Mouse (Mus musculus): ENCODE data around the gene Btbd18. TPM values are rescaled to one million over a fixed set of nuclear protein-coding genes. Genes with fewer than 3 reads are reported as not detected.

Gene Btbd18
- polyA plus RNA-seq, 1 experiment: 0.05 TPM

- Histone ChIP-seq H3K4me1 (ENCODE audit: control insufficient read depth, insufficient read depth, low read length) (peaks cover 43% of the 10 kb centered on the region), H3K4me3 (replicated peaks; ENCODE audit: extremely low read depth, low read depth, low read length) (no peak overlapping the region)
- WGBS: 34% methylated on average over 3 of the region's 3 CpGs
- no peak for DNase-seq
- TF ChIP-seq POLR2A (IDR thresholded peaks at IDR 0.05; ENCODE audit: borderline replicate concordance, extremely low read depth, low read depth, low read length): no peak
- TF ChIP-seq CTCF (IDR thresholded peaks at IDR 0.05; ENCODE audit: insufficient read depth, low read length): no peak
These were observed 31.8 kb upstream of the Btbd18 start for GRCm38 (mm10) chr2:84627036-84627435.

- no peak for DNase-seq
- 74% methylated on average over 1 of the region's 1 CpGs for WGBS
- Histone ChIP-seq H3K4me3 (replicated peaks; ENCODE audit: extremely low read depth, low read depth, low read length) (no peak overlapping the region), H3K4me1 (ENCODE audit: control insufficient read depth, insufficient read depth, low read length) (peaks cover 52% of the 10 kb centered on the region)
- TF ChIP-seq POLR2A (IDR thresholded peaks at IDR 0.05; ENCODE audit: borderline replicate concordance, extremely low read depth, low read depth, low read length) (no peak), CTCF (IDR thresholded peaks at IDR 0.05; ENCODE audit: insufficient read depth, low read length) (no peak)
These were observed 26.9 kb upstream of the Btbd18 start for GRCm38 (mm10) chr2:84632001-84632400.

- peak; percentile 59 for DNase-seq
- no peak for TF ChIP-seq CTCF (IDR thresholded peaks at IDR 0.05; ENCODE audit: insufficient read depth, low read length)
- TF ChIP-seq POLR2A (IDR thresholded peaks at IDR 0.05; ENCODE audit: borderline replicate concordance, extremely low read depth, low read depth, low read length): no peak
- WGBS: 3% methylated on average over 3 of the region's 3 CpGs
- Histone ChIP-seq H3K4me1 (ENCODE audit: control insufficient read depth, insufficient read depth, low read length) (peaks cover 54% of the 10 kb centered on the region), H3K4me3 (replicated peaks; ENCODE audit: extremely low read depth, low read depth, low read length) (no peak overlapping the region)
These were observed 25.9 kb upstream of the Btbd18 start for GRCm38 (mm10) chr2:84632999-84633398.

- DNase-seq: peak; percentile 39
- peak overlapping the region; percentile 4 for H3K4me3 ChIP-seq (replicated peaks; ENCODE audit: extremely low read depth, low read depth, low read length)
- TF ChIP-seq POLR2A (IDR thresholded peaks at IDR 0.05; ENCODE audit: borderline replicate concordance, extremely low read depth, low read depth, low read length) (no peak), CTCF (IDR thresholded peaks at IDR 0.05; ENCODE audit: insufficient read depth, low read length) (no peak)
- peaks cover 58% of the 10 kb centered on the region for H3K4me1 ChIP-seq (ENCODE audit: control insufficient read depth, insufficient read depth, low read length)
- 21% methylated on average over 4 of the region's 4 CpGs for WGBS
These were observed 24.9 kb upstream of the Btbd18 start for GRCm38 (mm10) chr2:84634006-84634405.

GRCm38 (mm10) chr2:84634934-84635482 is 23.9 kb upstream of the Btbd18 start:
- H3K4me1 ChIP-seq (ENCODE audit: control insufficient read depth, insufficient read depth, low read length): peaks cover 62% of the 10 kb centered on the region
- peak overlapping the region; percentile 39 for H3K4me3 ChIP-seq (replicated peaks; ENCODE audit: extremely low read depth, low read depth, low read length)
- WGBS: 18% methylated on average over 4 of the region's 4 CpGs
- peak; percentile 38 for DNase-seq
- TF ChIP-seq POLR2A (IDR thresholded peaks at IDR 0.05; ENCODE audit: borderline replicate concordance, extremely low read depth, low read depth, low read length) (no peak), CTCF (IDR thresholded peaks at IDR 0.05; ENCODE audit: insufficient read depth, low read length) (no peak)

- peaks cover 67% of the 10 kb centered on the region for H3K4me1 ChIP-seq (ENCODE audit: control insufficient read depth, insufficient read depth, low read length)
- 2% methylated on average over 2 of the region's 2 CpGs for WGBS
- DNase-seq: peak; percentile 89
- TF ChIP-seq POLR2A (IDR thresholded peaks at IDR 0.05; ENCODE audit: borderline replicate concordance, extremely low read depth, low read depth, low read length): peak; percentile 71; the same call in 1 of the 2 replicates
- no peak for TF ChIP-seq CTCF (IDR thresholded peaks at IDR 0.05; ENCODE audit: insufficient read depth, low read length)
- H3K4me3 ChIP-seq (replicated peaks; ENCODE audit: extremely low read depth, low read depth, low read length): no peak overlapping the region
These were observed 23.3 kb upstream of the Btbd18 start for GRCm38 (mm10) chr2:84635611-84636010.

GRCm38 (mm10) chr2:84636231-84636741 is 22.6 kb upstream of the Btbd18 start:
- no peak for DNase-seq
- TF ChIP-seq CTCF (IDR thresholded peaks at IDR 0.05; ENCODE audit: insufficient read depth, low read length) (no peak), POLR2A (IDR thresholded peaks at IDR 0.05; ENCODE audit: borderline replicate concordance, extremely low read depth, low read depth, low read length) (0 out of 2 replicates have a peak, but pooled peaks have one; percentile 20)
- Histone ChIP-seq H3K4me3 (replicated peaks; ENCODE audit: extremely low read depth, low read depth, low read length) (no peak overlapping the region), H3K4me1 (ENCODE audit: control insufficient read depth, insufficient read depth, low read length) (peaks cover 73% of the 10 kb centered on the region)
- WGBS: 7% methylated on average over 8 of the region's 8 CpGs

- H3K4me1 ChIP-seq (ENCODE audit: control insufficient read depth, insufficient read depth, low read length): peaks cover 69% of the 10 kb centered on the region
- no peak for DNase-seq
- TF ChIP-seq POLR2A (IDR thresholded peaks at IDR 0.05; ENCODE audit: borderline replicate concordance, extremely low read depth, low read depth, low read length): no peak
- no peak for TF ChIP-seq CTCF (IDR thresholded peaks at IDR 0.05; ENCODE audit: insufficient read depth, low read length)
- 10% methylated on average over 7 of the region's 7 CpGs for WGBS
- peak overlapping the region; percentile 21 for H3K4me3 ChIP-seq (replicated peaks; ENCODE audit: extremely low read depth, low read depth, low read length)
These were observed 21.3 kb upstream of the Btbd18 start for GRCm38 (mm10) chr2:84637452-84638165.

GRCm38 (mm10) chr2:84638428-84639220 is 20.3 kb upstream of the Btbd18 start:
- 19% methylated on average over 5 of the region's 5 CpGs for WGBS
- Histone ChIP-seq H3K4me1 (ENCODE audit: control insufficient read depth, insufficient read depth, low read length) (peaks cover 63% of the 10 kb centered on the region), H3K4me3 (replicated peaks; ENCODE audit: extremely low read depth, low read depth, low read length) (no peak overlapping the region)
- no peak for DNase-seq
- TF ChIP-seq POLR2A (IDR thresholded peaks at IDR 0.05; ENCODE audit: borderline replicate concordance, extremely low read depth, low read depth, low read length) (no peak), CTCF (IDR thresholded peaks at IDR 0.05; ENCODE audit: insufficient read depth, low read length) (no peak)

Data from lung, adult 2 months (tissue).